In genomic region chr10:24621572-24621971, GRCm38 (mm10) we compare ENCODE assay signal across 10 mouse cellular contexts. TPM values are rescaled to one million over a fixed set of nuclear protein-coding genes. Genes with fewer than 3 reads are reported as not detected.
DNase-seq lines count a peak whose midpoint lies in the region; ATAC-seq and TF ChIP-seq lines count a peak whose summit lies in the region.
"Had no signal": no experiment of that assay in that cellular context is flagged by ENCODE, and none has a peak within 500 bp of the region (broad histone marks: within the 10 kb centered on the region; RNA-seq: fewer than 3 reads in every experiment).

No protein-coding gene starts in this region.

- ATAC-seq in heart, embryonic 11.5 days (replicated peaks; ENCODE audit: insufficient number of reproducible peaks, low FRiP score, low TSS enrichment), result no peak
- no peak for ATAC-seq in hindbrain, postnatal 0 days

- no peaks in the 10 kb centered on the region for H3K27me3 ChIP-seq in heart, embryonic 11.5 days (ENCODE audit: control insufficient read depth, insufficient read depth, low read length)
- H3K27me3 ChIP-seq in hindbrain, postnatal 0 days (ENCODE audit: insufficient read depth, low read length), result no peaks in the 10 kb centered on the region
- H3K27me3 ChIP-seq: embryonic facial prominence, embryonic 12.5 days; liver, embryonic 15.5 days had no signal

- peak; percentile 94 for DNase-seq in heart, adult 11 months
- peak; percentile 40 for DNase-seq in urinary bladder, adult 2 months (ENCODE audit: low spot score)
- DNase-seq in urinary bladder, postnatal 10 days (ENCODE audit: low spot score), result no peak
- DNase-seq in hindbrain, postnatal 0 days (ENCODE audit: low spot score), result peak; percentile 53
- DNase-seq in lung, postnatal 25 days (ENCODE audit: low spot score), result peak; percentile 48
- DNase-seq in spleen, postnatal 4 days (ENCODE audit: low spot score in 2 of 2), result peak; percentile 42 to 81

- H3K4me3 ChIP-seq in heart, embryonic 11.5 days (ENCODE audit: low read depth, low read length), result no peak overlapping the region
- no peak overlapping the region for H3K4me3 ChIP-seq in cortical plate, adult 2 months (ENCODE audit: insufficient read depth, low read length)
- no peak overlapping the region for H3K4me3 ChIP-seq in hindbrain, postnatal 0 days (ENCODE audit: low read length)
- H3K4me3 ChIP-seq: embryonic facial prominence, embryonic 12.5 days; liver, embryonic 15.5 days had no signal

- no peak for TF ChIP-seq POLR2A in cortical plate, adult 2 months (IDR thresholded peaks at IDR 0.05; ENCODE audit: extremely low read depth, insufficient read depth, low read length)

- no peak overlapping the region for H3K4me2 ChIP-seq in heart, embryonic 11.5 days
- H3K4me2 ChIP-seq in hindbrain, postnatal 0 days (ENCODE audit: low read depth, low read length), result no peak overlapping the region
- H3K4me2 ChIP-seq: embryonic facial prominence, embryonic 12.5 days; liver, embryonic 15.5 days had no signal

- no peak overlapping the region for H3K9ac ChIP-seq in heart, embryonic 11.5 days (ENCODE audit: low read depth, low read length)
- H3K9ac ChIP-seq in hindbrain, postnatal 0 days (replicated peaks; ENCODE audit: low read length), result no peak overlapping the region
- H3K9ac ChIP-seq: embryonic facial prominence, embryonic 12.5 days; liver, embryonic 15.5 days had no signal

- TF ChIP-seq CTCF in cortical plate, adult 2 months (IDR thresholded peaks at IDR 0.05; ENCODE audit: extremely low read depth, insufficient read depth, low read length), result peak; percentile 81
- peak; percentile 77 for TF ChIP-seq CTCF in hindbrain, postnatal 0 days (IDR thresholded peaks at IDR 0.05; ENCODE audit: low read depth)

- WGBS in heart, embryonic 11.5 days (ENCODE audit: insufficient replicate concordance), result 30% methylated on average over 9 of the region's 9 CpGs
- WGBS in hindbrain, postnatal 0 days, result 45% methylated on average over 9 of the region's 9 CpGs

- H3K27ac ChIP-seq in heart, embryonic 11.5 days (ENCODE audit: low read depth, low read length), result no peak overlapping the region
- H3K27ac ChIP-seq in cortical plate, adult 2 months (ENCODE audit: insufficient read depth, low read length), result no peak overlapping the region
- no peak overlapping the region for H3K27ac ChIP-seq in hindbrain, postnatal 0 days
- H3K27ac ChIP-seq: embryonic facial prominence, embryonic 12.5 days; liver, embryonic 15.5 days had no signal

- no peaks in the 10 kb centered on the region for H3K9me3 ChIP-seq in heart, embryonic 11.5 days (replicated peaks; ENCODE audit: control insufficient read depth, low read length)
- no peaks in the 10 kb centered on the region for H3K9me3 ChIP-seq in hindbrain, postnatal 0 days (ENCODE audit: low read length)
- H3K9me3 ChIP-seq: embryonic facial prominence, embryonic 12.5 days; liver, embryonic 15.5 days had no signal

- no peaks in the 10 kb centered on the region for H3K4me1 ChIP-seq in heart, embryonic 11.5 days (ENCODE audit: control insufficient read depth, insufficient read depth, low read length)
- H3K4me1 ChIP-seq in cortical plate, adult 2 months (ENCODE audit: control insufficient read depth, insufficient read depth, low read length), result no peaks in the 10 kb centered on the region
- H3K4me1 ChIP-seq in hindbrain, postnatal 0 days (ENCODE audit: insufficient read depth, low read length), result no peaks in the 10 kb centered on the region
- H3K4me1 ChIP-seq: embryonic facial prominence, embryonic 12.5 days; liver, embryonic 15.5 days had no signal

- no peaks in the 10 kb centered on the region for H3K36me3 ChIP-seq in heart, embryonic 11.5 days (ENCODE audit: control insufficient read depth, insufficient read depth, low read length)
- no peaks in the 10 kb centered on the region for H3K36me3 ChIP-seq in hindbrain, postnatal 0 days (ENCODE audit: insufficient read depth, low read length)
- H3K36me3 ChIP-seq: embryonic facial prominence, embryonic 12.5 days; liver, embryonic 15.5 days had no signal

RNA-seq across cellular contexts. Expression of gene Ccn2, which starts 26.3 kb away (rescaled TPM):
- polyA plus RNA-seq in heart, embryonic 11.5 days (2014; fragmentation: Nextera tagmentation; extraction: Ambion mirVana), result 25.2 and 26.4 TPM in 2 replicates
- 51.3 and 115 TPM in 2 replicates for polyA plus RNA-seq in urinary bladder, adult 2 months (2012; rRNA removed)
- polyA plus RNA-seq in cortical plate, adult 2 months (2012; rRNA removed), result 39.2 and 40.1 TPM in 2 replicates
- 7.2 and 7.7 TPM in 2 replicates for total RNA-seq in hindbrain, postnatal 0 days (2014; rRNA removed)
- polyA plus RNA-seq in hindbrain, postnatal 0 days (2015; fragmentation: Nextera tagmentation; extraction: Ambion mirVana), result 4.7 and 5.3 TPM in 2 replicates
